26 mouse cellular contexts compared by ENCODE assay signal in genomic region chr5:112696683-112697082, GRCm38 (mm10).
DNase-seq lines count a peak whose midpoint lies in the region; ATAC-seq and TF ChIP-seq lines count a peak whose summit lies in the region.
"Had no signal": no experiment of that assay in that cellular context is flagged by ENCODE, and none has a peak within 500 bp of the region (broad histone marks: within the 10 kb centered on the region; RNA-seq: fewer than 3 reads in every experiment).

No protein-coding gene starts in this region.

- H3K27ac ChIP-seq in layer of hippocampus, adult 2 months, result peak overlapping the region; percentile 84
- no peak overlapping the region for H3K27ac ChIP-seq in lung, embryonic 15.5 days
- H3K27ac ChIP-seq in lung, postnatal 0 days (ENCODE audit: low read length), result no peak overlapping the region
- H3K27ac ChIP-seq: embryonic facial prominence, embryonic 10.5 days; embryonic facial prominence, embryonic 13.5 days; forebrain, embryonic 12.5 days; forebrain, embryonic 15.5 days; gastrocnemius, adult 2 months; hindbrain, embryonic 12.5 days had no signal

- 35% methylated on average over 4 of the region's 4 CpGs for WGBS in lung, embryonic 15.5 days
- WGBS in lung, postnatal 0 days, result 38% methylated on average over 4 of the region's 4 CpGs

- no peak for TF ChIP-seq EP300 in lung, postnatal 0 days (IDR thresholded peaks at IDR 0.05)

- no peak overlapping the region for H3K9ac ChIP-seq in lung, embryonic 15.5 days
- H3K9ac ChIP-seq in lung, postnatal 0 days (replicated peaks; ENCODE audit: low read depth), result no peak overlapping the region
- H3K9ac ChIP-seq: embryonic facial prominence, embryonic 13.5 days; forebrain, embryonic 15.5 days; hindbrain, embryonic 12.5 days had no signal

- H3K4me1 ChIP-seq in lung, embryonic 15.5 days, result no peaks in the 10 kb centered on the region
- no peaks in the 10 kb centered on the region for H3K4me1 ChIP-seq in lung, postnatal 0 days (ENCODE audit: insufficient read depth, low read depth, low read length)

- no peak overlapping the region for H3K4me2 ChIP-seq in lung, embryonic 15.5 days
- H3K4me2 ChIP-seq in lung, postnatal 0 days (replicated peaks; ENCODE audit: low read depth, low read length), result no peak overlapping the region
- H3K4me2 ChIP-seq: embryonic facial prominence, embryonic 13.5 days; forebrain, embryonic 12.5 days; forebrain, embryonic 15.5 days; heart, embryonic 11.5 days; hindbrain, embryonic 12.5 days had no signal

- peak in 1 of 2 experiments; percentile 28 for DNase-seq in layer of hippocampus, adult 2 months (ENCODE audit: low spot score in 2 of 2)
- no peak for DNase-seq in layer of hippocampus, adult 9-10 months (ENCODE audit: low spot score)
- no peak for DNase-seq in lung, postnatal 0 days (ENCODE audit: low spot score)
- DNase-seq in right cerebral cortex, adult 18-20 months, result peak; percentile 25
- DNase-seq in right cerebral cortex, postnatal 14 days, result no peak
- peak; percentile 32 for DNase-seq in right cerebral cortex, postnatal 25 days
- DNase-seq: adrenal gland, adult 2 months; adrenal gland, postnatal 14 days; cerebellum, adult 11-12 months; cerebellum, adult 8-10 months; cerebellum, postnatal 10 days; cerebellum, postnatal 36 days; embryo, embryonic 11 days; gastrocnemius, adult 2 months; gastrocnemius, postnatal 14 days; heart, adult 11 months had no signal

- no peaks in the 10 kb centered on the region for H3K27me3 ChIP-seq in lung, embryonic 15.5 days
- H3K27me3 ChIP-seq in lung, postnatal 0 days (replicated peaks; ENCODE audit: insufficient read depth, low read length), result no peaks in the 10 kb centered on the region
- H3K27me3 ChIP-seq: embryonic facial prominence, embryonic 13.5 days; forebrain, embryonic 12.5 days; forebrain, embryonic 15.5 days; hindbrain, embryonic 12.5 days had no signal

- no peak for TF ChIP-seq CTCF in layer of hippocampus, adult 2 months (conservative IDR thresholded peaks at IDR 0.05)
- TF ChIP-seq CTCF in lung, postnatal 0 days (IDR thresholded peaks at IDR 0.05), result no peak

- H3K4me3 ChIP-seq in layer of hippocampus, adult 2 months, result no peak overlapping the region
- no peak overlapping the region for H3K4me3 ChIP-seq in lung, embryonic 15.5 days
- no peak overlapping the region for H3K4me3 ChIP-seq in lung, postnatal 0 days (ENCODE audit: low read depth, low read length)
- H3K4me3 ChIP-seq: embryonic facial prominence, embryonic 10.5 days; embryonic facial prominence, embryonic 13.5 days; erythroblast, embryonic 14.5 days; forebrain, embryonic 12.5 days; forebrain, embryonic 15.5 days; gastrocnemius, adult 2 months; hindbrain, embryonic 12.5 days had no signal

- peak; percentile 23; the same call in 1 of the 2 replicates for ATAC-seq in lung, embryonic 15.5 days (ENCODE audit: borderline replicate concordance, extremely low read depth, low FRiP score, low TSS enrichment)
- no peak for ATAC-seq in lung, postnatal 0 days
- no peak for ATAC-seq in megakaryocyte, adult 5-6 weeks (ENCODE audit: poor library complexity, severe bottlenecking)
- ATAC-seq: CD4-positive, CD25-positive, alpha-beta regulatory T cell, adult 4 months; forebrain, embryonic 15.5 days had no signal

- H3K9me3 ChIP-seq in lung, embryonic 15.5 days, result no peaks in the 10 kb centered on the region
- H3K9me3 ChIP-seq in lung, postnatal 0 days (ENCODE audit: low read length), result no peaks in the 10 kb centered on the region
- H3K9me3 ChIP-seq: embryonic facial prominence, embryonic 10.5 days; embryonic facial prominence, embryonic 13.5 days; forebrain, embryonic 12.5 days; forebrain, embryonic 15.5 days; hindbrain, embryonic 12.5 days had no signal

- H3K36me3 ChIP-seq in lung, embryonic 15.5 days, result no peaks in the 10 kb centered on the region
- H3K36me3 ChIP-seq in lung, postnatal 0 days (ENCODE audit: insufficient read depth, low read length), result no peaks in the 10 kb centered on the region
- H3K36me3 ChIP-seq: embryonic facial prominence, embryonic 10.5 days; embryonic facial prominence, embryonic 13.5 days; forebrain, embryonic 12.5 days; forebrain, embryonic 15.5 days; hindbrain, embryonic 12.5 days had no signal

Comparison
In these comparisons a context has a peak if more than half of its experiments do, and no peak if none do; other contexts are left out.
1. DNase-seq: peak in right cerebral cortex, adult 18-20 months (single experiment) and right cerebral cortex, postnatal 25 days (single experiment); none in layer of hippocampus, adult 9-10 months (single experiment), lung, postnatal 0 days (single experiment) and right cerebral cortex, postnatal 14 days (single experiment).